Mouse (Mus musculus): Measurements from ENCODE around the gene Myo1f. TPM values are rescaled to one million over a fixed set of nuclear protein-coding genes. Genes with fewer than 3 reads are reported as not detected.

Myo1f gene
- polyA plus RNA-seq (2015; fragmentation: Nextera tagmentation; extraction: Ambion mirVana): 5.2 and 6.0 TPM in 2 replicates

DNA sequence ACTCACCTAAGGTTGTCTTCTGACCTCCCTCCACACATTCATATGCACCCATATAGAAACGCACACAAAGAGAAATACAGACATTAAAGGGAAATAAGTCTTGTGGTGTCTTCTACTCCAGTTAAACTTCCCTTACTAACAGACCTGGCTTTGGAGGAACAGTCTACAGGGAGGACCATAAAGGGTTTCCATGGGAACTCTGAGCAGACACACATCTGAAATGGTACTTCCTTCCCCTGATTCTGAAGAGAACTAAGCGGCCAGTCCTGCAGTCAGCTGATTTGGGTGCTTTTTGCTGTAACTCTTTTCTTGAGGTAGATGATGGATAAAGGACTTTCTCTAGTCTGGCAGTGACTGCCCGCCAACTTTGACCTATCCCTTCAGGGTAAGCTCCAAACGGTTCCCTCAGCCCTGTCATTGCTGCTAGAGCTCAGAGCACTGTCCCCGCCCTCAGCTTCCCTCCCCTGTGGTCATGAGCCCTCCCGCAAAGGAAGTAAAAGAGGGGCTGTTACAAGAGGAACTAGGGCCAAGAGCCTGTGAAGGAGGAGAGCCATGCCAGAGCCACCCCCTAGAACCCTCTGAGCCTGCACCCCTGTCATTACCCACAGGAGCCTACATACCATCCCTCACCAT, at the start of gene Myo1f:
TSS of gene Myo1f (plus strand) at position 485 of the 633 bp plus-strand sequence.
- ATAC-seq (ENCODE audit: low read depth): peak; percentile 39; the same call in 1 of the 2 replicates
- Histone ChIP-seq H3K4me1 (replicated peaks; ENCODE audit: control insufficient read depth, insufficient read depth, low read length) (no peaks in the 10 kb centered on the region), H3K27me3 (ENCODE audit: control insufficient read depth, insufficient read depth, low read depth, low read length) (no peaks in the 10 kb centered on the region), H3K9ac (ENCODE audit: low read length) (no peak within 1 kb of the TSS), H3K4me2 (ENCODE audit: low read depth, low read length) (no peak within 1 kb of the TSS), H3K4me3 (ENCODE audit: low read length) (no peak within 1 kb of the TSS), H3K9me3 (ENCODE audit: control insufficient read depth, low read length) (no peaks in the 10 kb centered on the region), H3K36me3 (ENCODE audit: control insufficient read depth, insufficient read depth, low read length) (peaks cover 17% of the 10 kb centered on the region), H3K27ac (ENCODE audit: low read length) (no peak within 1 kb of the TSS)
- WGBS: 36% methylated on average over 6 of the region's 6 CpGs

DNA sequence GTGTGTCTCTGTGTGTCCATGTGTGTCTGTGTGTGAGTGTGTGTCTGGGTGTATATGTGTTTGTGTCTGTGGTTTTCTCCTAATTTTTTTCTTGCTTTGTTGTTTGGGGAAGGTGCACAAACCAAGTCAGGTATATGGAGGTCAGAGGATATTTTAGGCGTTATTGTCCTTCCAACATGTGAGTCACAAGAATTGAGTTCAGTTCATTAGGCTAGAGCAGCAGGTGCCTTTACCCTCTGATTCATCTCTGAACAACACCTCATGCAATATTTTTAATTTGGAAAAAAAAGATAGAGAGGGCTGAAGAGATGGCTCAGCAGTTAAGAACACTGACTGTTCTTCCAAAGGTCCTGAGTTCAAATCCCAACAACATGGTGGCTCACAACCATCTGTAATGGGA, 47.1 kb upstream of the Myo1f start:
- no peak for ATAC-seq (ENCODE audit: low read depth)
- peaks cover 25% of the 10 kb centered on the region for H3K4me1 ChIP-seq (replicated peaks; ENCODE audit: control insufficient read depth, insufficient read depth, low read length)
- WGBS: 88% methylated on average over 1 of the region's 1 CpGs
- H3K9ac ChIP-seq (ENCODE audit: low read length): no peak overlapping the region
- no peaks in the 10 kb centered on the region for H3K9me3 ChIP-seq (ENCODE audit: control insufficient read depth, low read length)
- no peak overlapping the region for H3K27ac ChIP-seq (ENCODE audit: low read length)
- no peak overlapping the region for H3K4me2 ChIP-seq (ENCODE audit: low read depth, low read length)
- H3K36me3 ChIP-seq (ENCODE audit: control insufficient read depth, insufficient read depth, low read length): no peaks in the 10 kb centered on the region
- no peaks in the 10 kb centered on the region for H3K27me3 ChIP-seq (ENCODE audit: control insufficient read depth, insufficient read depth, low read depth, low read length)
- no peak overlapping the region for H3K4me3 ChIP-seq (ENCODE audit: low read length)

DNA sequence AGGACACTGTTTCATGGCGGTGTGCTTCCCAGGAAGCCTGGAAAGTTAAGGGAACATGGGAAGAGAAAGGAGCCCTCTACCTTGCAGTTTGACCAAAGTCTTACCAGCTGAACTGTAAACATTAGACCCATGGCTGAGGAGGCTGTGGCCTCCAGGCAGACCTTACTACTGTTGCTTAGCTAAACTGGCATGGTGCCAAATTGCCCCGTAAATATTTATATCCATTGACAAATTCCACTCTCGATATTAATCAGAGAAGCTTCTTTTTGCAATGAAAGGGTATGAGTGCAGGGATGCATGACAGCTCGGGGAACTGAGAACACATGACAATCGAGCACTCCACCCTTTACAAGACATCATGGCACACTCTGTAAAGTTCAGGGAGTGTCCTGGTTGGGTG, 45.3 kb upstream of the Myo1f start:
- H3K27me3 ChIP-seq (ENCODE audit: control insufficient read depth, insufficient read depth, low read depth, low read length): no peaks in the 10 kb centered on the region
- H3K27ac ChIP-seq (ENCODE audit: low read length): 0 out of 2 replicates have a peak overlapping the region, but pooled peaks have one; percentile 4
- no peak overlapping the region for H3K4me3 ChIP-seq (ENCODE audit: low read length)
- H3K4me1 ChIP-seq (replicated peaks; ENCODE audit: control insufficient read depth, insufficient read depth, low read length): peaks cover 18% of the 10 kb centered on the region
- H3K9ac ChIP-seq (ENCODE audit: low read length): no peak overlapping the region
- no peak for ATAC-seq (ENCODE audit: low read depth)
- H3K4me2 ChIP-seq (ENCODE audit: low read depth, low read length): no peak overlapping the region
- H3K9me3 ChIP-seq (ENCODE audit: control insufficient read depth, low read length): no peaks in the 10 kb centered on the region
- H3K36me3 ChIP-seq (ENCODE audit: control insufficient read depth, insufficient read depth, low read length): no peaks in the 10 kb centered on the region
- 35% methylated on average over 5 of the region's 5 CpGs for WGBS

DNA sequence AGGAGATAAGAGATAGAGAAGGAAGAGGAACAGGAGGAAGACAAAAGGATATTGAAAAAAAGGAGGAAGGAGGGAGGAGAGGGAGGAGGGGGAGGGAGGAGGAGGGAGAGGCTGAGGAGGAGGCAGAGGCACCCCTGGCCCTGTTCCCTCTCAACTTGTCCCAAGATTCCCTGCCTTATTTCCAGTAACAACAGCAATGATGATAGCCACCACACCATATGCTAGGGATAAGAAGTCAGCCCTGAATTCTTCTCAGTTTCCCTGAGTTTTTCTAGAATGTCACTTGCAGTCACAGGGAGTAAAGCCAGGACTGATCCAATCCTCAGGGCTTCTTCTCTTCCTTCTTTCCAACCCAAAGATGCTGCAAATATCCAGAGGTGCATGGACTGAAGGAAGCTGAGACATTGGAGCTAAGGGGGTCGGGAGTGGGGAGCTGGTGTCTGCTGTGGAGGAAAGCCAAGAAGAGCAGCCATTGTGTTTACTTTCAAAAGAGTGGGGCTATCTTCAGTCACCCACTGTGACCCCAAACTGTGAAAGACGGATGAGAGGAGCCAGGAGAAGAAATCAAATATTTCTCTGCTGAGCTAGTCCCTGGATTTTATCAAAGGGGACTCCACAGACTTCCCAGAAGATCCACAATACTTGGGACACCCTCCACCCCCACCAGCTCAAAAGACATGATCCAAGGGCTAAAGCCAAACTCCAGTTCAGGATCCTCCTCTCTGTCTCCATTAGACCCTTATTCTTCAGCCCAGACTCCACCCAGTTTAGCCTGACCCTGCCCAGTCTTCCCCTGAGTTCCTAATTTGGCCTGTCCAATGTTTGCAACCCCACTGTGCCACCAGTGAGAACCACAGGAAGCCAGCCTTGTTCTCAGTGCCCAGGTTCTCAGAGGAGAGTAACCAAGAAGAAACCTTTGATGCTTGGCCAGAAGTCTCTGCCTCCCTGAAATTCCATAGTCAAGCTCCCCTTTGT, 42.8 kb upstream of the Myo1f start:
- H3K9me3 ChIP-seq (ENCODE audit: control insufficient read depth, low read length): no peaks in the 10 kb centered on the region
- H3K9ac ChIP-seq (ENCODE audit: low read length): no peak overlapping the region
- H3K4me2 ChIP-seq (ENCODE audit: low read depth, low read length): no peak overlapping the region
- H3K27me3 ChIP-seq (ENCODE audit: control insufficient read depth, insufficient read depth, low read depth, low read length): no peaks in the 10 kb centered on the region
- WGBS: 12% methylated on average over 2 of the region's 2 CpGs
- H3K36me3 ChIP-seq (ENCODE audit: control insufficient read depth, insufficient read depth, low read length): no peaks in the 10 kb centered on the region
- H3K4me1 ChIP-seq (replicated peaks; ENCODE audit: control insufficient read depth, insufficient read depth, low read length): peaks cover 15% of the 10 kb centered on the region
- ATAC-seq (ENCODE audit: low read depth): peak; percentile 27; the same call in 1 of the 2 replicates
- H3K27ac ChIP-seq (ENCODE audit: low read length): peak overlapping the region; percentile 12; the same call in 1 of the 2 replicates
- no peak overlapping the region for H3K4me3 ChIP-seq (ENCODE audit: low read length)

DNA sequence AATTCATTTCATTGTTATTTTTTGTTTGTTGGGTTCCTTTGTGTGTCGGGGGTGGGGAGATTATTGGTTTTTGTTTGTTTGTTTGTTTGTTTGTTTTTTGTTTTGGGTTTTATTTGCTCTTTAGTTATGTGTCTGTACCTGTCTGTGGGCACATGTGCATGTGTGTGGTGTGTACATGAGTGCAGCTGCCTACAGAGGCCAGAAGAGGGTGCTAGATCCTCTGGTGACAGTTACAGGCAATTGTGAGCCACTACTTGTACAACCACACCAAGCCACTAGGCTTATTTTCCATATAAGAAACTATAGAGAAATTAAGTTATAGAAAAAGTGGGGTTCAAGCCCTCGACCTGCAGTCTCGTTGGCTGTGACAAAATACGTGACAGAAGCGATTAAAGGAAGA, 41.6 kb upstream of the Myo1f start:
- Histone ChIP-seq H3K4me2 (ENCODE audit: low read depth, low read length) (no peak overlapping the region), H3K4me3 (ENCODE audit: low read length) (no peak overlapping the region), H3K9ac (ENCODE audit: low read length) (no peak overlapping the region), H3K4me1 (replicated peaks; ENCODE audit: control insufficient read depth, insufficient read depth, low read length) (peaks cover 15% of the 10 kb centered on the region), H3K36me3 (ENCODE audit: control insufficient read depth, insufficient read depth, low read length) (no peaks in the 10 kb centered on the region), H3K27me3 (ENCODE audit: control insufficient read depth, insufficient read depth, low read depth, low read length) (no peaks in the 10 kb centered on the region), H3K9me3 (ENCODE audit: control insufficient read depth, low read length) (no peaks in the 10 kb centered on the region), H3K27ac (ENCODE audit: low read length) (no peak overlapping the region)
- no peak for ATAC-seq (ENCODE audit: low read depth)
- 72% methylated on average over 5 of the region's 5 CpGs for WGBS

DNA sequence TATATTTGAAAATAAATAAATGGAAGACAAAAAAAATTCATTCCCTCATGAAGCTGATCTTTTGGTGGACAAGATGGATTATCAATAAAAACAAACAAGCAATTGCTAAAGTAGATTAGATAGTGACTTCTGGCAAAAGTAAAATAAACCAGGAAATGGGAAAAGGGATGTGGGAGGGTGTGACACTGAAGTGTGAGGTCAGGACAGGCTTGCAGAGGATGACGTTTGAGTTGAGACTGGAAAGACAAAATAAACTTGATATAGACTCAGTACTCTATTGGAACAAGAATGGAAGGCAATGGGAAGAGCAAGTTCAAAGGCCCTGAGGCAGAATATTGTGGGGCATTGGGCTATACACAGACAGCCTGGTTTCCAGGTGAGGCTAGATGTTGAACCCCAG, 35.1 kb upstream of the Myo1f start:
- Histone ChIP-seq H3K4me2 (ENCODE audit: low read depth, low read length) (no peak overlapping the region), H3K4me3 (ENCODE audit: low read length) (no peak overlapping the region), H3K9ac (ENCODE audit: low read length) (no peak overlapping the region), H3K27ac (ENCODE audit: low read length) (no peak overlapping the region), H3K4me1 (replicated peaks; ENCODE audit: control insufficient read depth, insufficient read depth, low read length) (peaks cover 15% of the 10 kb centered on the region), H3K36me3 (ENCODE audit: control insufficient read depth, insufficient read depth, low read length) (no peaks in the 10 kb centered on the region), H3K27me3 (ENCODE audit: control insufficient read depth, insufficient read depth, low read depth, low read length) (no peaks in the 10 kb centered on the region), H3K9me3 (ENCODE audit: control insufficient read depth, low read length) (no peaks in the 10 kb centered on the region)
- 16% methylated on average over 1 of the region's 1 CpGs for WGBS
- no peak for ATAC-seq (ENCODE audit: low read depth)

DNA sequence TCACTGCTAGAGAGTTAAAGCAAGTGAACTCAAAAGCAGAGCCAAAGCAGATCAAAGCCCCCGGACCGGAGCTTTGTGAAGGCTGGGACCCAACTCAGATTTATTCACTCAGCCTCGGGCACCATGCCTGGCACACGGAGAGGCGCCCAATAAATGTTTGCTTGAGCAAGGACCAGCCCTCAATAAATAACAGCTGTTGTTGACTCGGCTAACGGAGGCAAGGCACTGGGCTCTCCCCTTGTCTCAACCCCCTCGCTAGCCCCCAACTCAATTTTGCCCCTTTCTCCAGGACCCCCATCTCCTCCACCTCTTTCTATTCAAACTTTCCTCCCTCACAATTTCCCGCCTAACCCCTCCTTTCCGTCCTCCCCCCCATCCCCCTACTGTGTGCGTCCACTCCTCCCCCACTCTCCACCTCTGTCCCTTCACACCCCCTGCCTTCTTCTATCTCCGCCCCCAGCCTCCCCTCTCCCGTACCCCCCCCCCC, 32.0 kb upstream of the Myo1f start:
- H3K9ac ChIP-seq (ENCODE audit: low read length): peak overlapping the region; percentile 89
- peaks cover 33% of the 10 kb centered on the region for H3K4me1 ChIP-seq (replicated peaks; ENCODE audit: control insufficient read depth, insufficient read depth, low read length)
- H3K4me3 ChIP-seq (ENCODE audit: low read length): peak overlapping the region; percentile 76
- peaks cover 6% of the 10 kb centered on the region for H3K36me3 ChIP-seq (ENCODE audit: control insufficient read depth, insufficient read depth, low read length)
- H3K27me3 ChIP-seq (ENCODE audit: control insufficient read depth, insufficient read depth, low read depth, low read length): no peaks in the 10 kb centered on the region
- 3% methylated on average over 13 of the region's 13 CpGs for WGBS
- peak overlapping the region; percentile 88 for H3K4me2 ChIP-seq (ENCODE audit: low read depth, low read length)
- no peaks in the 10 kb centered on the region for H3K9me3 ChIP-seq (ENCODE audit: control insufficient read depth, low read length)
- peak; percentile 71 for ATAC-seq (ENCODE audit: low read depth)
- H3K27ac ChIP-seq (ENCODE audit: low read length): peak overlapping the region; percentile 98

DNA sequence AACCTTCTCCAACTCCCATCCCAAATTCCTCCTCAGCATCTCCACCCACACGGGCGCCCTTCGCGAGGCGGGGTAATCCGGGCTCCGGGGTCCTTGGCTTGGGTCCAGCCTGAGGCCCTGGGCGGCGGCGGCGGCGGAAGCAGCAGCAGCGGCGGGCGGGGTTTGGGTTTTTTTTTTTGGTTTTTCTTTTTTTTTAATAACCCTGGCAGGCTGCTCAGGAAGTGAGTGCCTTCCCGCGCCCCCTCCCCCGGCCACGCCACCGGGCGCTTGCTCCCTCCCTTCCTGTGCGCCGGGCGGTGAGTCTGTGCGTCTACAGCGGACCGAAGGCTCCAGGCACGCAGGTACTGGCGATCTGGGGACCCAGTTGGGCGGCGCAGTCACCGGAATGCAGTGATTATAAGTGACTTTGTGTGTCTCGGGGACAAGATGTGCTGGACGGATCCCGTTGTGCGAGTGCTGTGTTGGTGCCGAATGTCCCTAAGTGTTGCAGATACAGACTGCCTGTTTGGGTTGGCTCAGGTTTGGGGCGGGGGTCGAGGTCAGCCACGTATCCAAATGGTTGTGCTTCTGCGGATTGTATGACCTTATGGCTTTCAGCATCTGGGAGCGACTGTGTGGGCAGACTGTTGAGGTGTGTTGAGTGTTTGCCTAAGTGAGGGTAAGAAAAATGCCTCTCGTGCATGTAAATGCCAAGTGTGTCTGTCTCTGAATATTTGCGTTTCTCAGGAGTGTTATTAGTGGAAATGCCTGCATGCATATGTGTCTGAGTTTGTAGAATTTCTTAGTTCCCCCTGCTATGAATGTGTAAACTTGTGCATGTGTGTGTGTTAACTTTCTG, 31.4 kb upstream of the Myo1f start, which contains the start of gene Adamts10:
TSS of gene Adamts10 (plus strand) at position 287 of the 838 bp plus-strand sequence.
- Histone ChIP-seq H3K4me1 (replicated peaks; ENCODE audit: control insufficient read depth, insufficient read depth, low read length) (peaks cover 33% of the 10 kb centered on the region), H3K27me3 (ENCODE audit: control insufficient read depth, insufficient read depth, low read depth, low read length) (no peaks in the 10 kb centered on the region), H3K4me2 (ENCODE audit: low read depth, low read length) (peak within 1 kb of the TSS; percentile 88), H3K9me3 (ENCODE audit: control insufficient read depth, low read length) (no peaks in the 10 kb centered on the region), H3K4me3 (ENCODE audit: low read length) (peak within 1 kb of the TSS; percentile 76), H3K9ac (ENCODE audit: low read length) (peak within 1 kb of the TSS; percentile 89), H3K36me3 (ENCODE audit: control insufficient read depth, insufficient read depth, low read length) (peaks cover 13% of the 10 kb centered on the region), H3K27ac (ENCODE audit: low read length) (peak within 1 kb of the TSS; percentile 98)
- ATAC-seq (ENCODE audit: low read depth): peak; percentile 83
- under 1% methylated on average over 40 of the region's 44 CpGs for WGBS
